Mouse (Mus musculus) limb, embryonic 12.5 days (tissue): ENCODE results near the gene Gtf2e1. TPM values are rescaled to one million over a fixed set of nuclear protein-coding genes. Genes with fewer than 3 reads are reported as not detected.

Experiments used
- ATAC-seq: fragments of 200-750 bp; cut with Nextera tagmentation; 2 replicates; pipeline ENCODE4 v1.8.0; 2017; ENCODE audit warnings: low read depth, moderate TSS enrichment; ENCODE audit not compliant: insufficient number of reproducible peaks, insufficient read depth, low FRiP score, low TSS enrichment
- H3K27ac ChIP-seq: fragments of 300-500 bp; sonication (generic); 2 replicates; pipeline ENCODE4 v1.5.1; 2016; ENCODE audit warnings: mild to moderate bottlenecking, moderate library complexity
- H3K27me3 ChIP-seq: fragments of 300-500 bp; sonication (generic); 2 replicates; pipeline ENCODE4 v1.6.1; 2016; ENCODE audit warnings: mild to moderate bottlenecking, moderate library complexity
- H3K36me3 ChIP-seq: fragments of 300-500 bp; sonication (generic); 2 replicates; pipeline ENCODE4 v1.6.1; 2016; ENCODE audit warnings: mild to moderate bottlenecking, moderate library complexity
- H3K4me1 ChIP-seq: fragments of 300-500 bp; sonication (generic); replicated peaks from 2 replicates; pipeline ENCODE4 v1.6.1; 2016
- H3K4me2 ChIP-seq: fragments of 300-500 bp; sonication (generic); 2 replicates; pipeline ENCODE4 v1.6.1; 2016; ENCODE audit warnings: mild to moderate bottlenecking, moderate library complexity
- H3K4me3 ChIP-seq: fragments of 300-500 bp; sonication (generic); replicated peaks from 2 replicates; pipeline ENCODE4 v1.5.1; 2016; ENCODE audit warnings: mild to moderate bottlenecking
- H3K9ac ChIP-seq: fragments of 300-500 bp; sonication (generic); replicated peaks from 2 replicates; pipeline ENCODE4 v1.6.1; 2016; ENCODE audit warnings: mild to moderate bottlenecking, moderate library complexity
- H3K9me3 ChIP-seq: fragments of 300-500 bp; sonication (generic); 2 replicates; pipeline ENCODE4 v1.6.1; 2016; ENCODE audit warnings: mild to moderate bottlenecking, moderate library complexity
- WGBS: fragments of 180-500 bp; shearing (Covaris S2); methylation state at CpG from one replicate; pipeline ENCODE4 v1.1.7; 2016; 5-methylcytosine and 5-hydroxymethylcytosine counted together
- polyA plus RNA-seq: library from polyadenylated mRNA; unstranded; fragments of >200 nt; fragmentation: Nextera tagmentation; extraction: Ambion mirVana; gene quantifications from 2 replicates; pipeline ENCODE4 v1.2.1, GENCODE M21; 2016

Gtf2e1 gene
- polyA plus RNA-seq, 1 experiment from 2014 or later = 36.9 TPM

- no peak for ATAC-seq
- 95% methylated on average over 5 of the region's 5 CpGs for WGBS
- Histone ChIP-seq H3K9ac (no peak overlapping the region), H3K4me2 (no peak overlapping the region), H3K27ac (0 out of 2 replicates have a peak overlapping the region, but pooled peaks have one; percentile 53), H3K27me3 (no peaks in the 10 kb centered on the region), H3K4me1 (peaks cover 21% of the 10 kb centered on the region), H3K9me3 (peaks cover 4% of the 10 kb centered on the region), H3K4me3 (no peak overlapping the region), H3K36me3 (peaks cover 11% of the 10 kb centered on the region; the same call in 1 of the 2 replicates)
Observed at GRCm38 (mm10) chr16:37573061-37573460, 33.5 kb upstream of the Gtf2e1 start.

- Histone ChIP-seq H3K4me3 (no peak overlapping the region), H3K9me3 (peaks cover 4% of the 10 kb centered on the region), H3K4me2 (peak overlapping the region; percentile 25; the same call in 1 of the 2 replicates), H3K27ac (peak overlapping the region; percentile 53; the same call in 1 of the 2 replicates), H3K27me3 (no peaks in the 10 kb centered on the region), H3K36me3 (peaks cover 17% of the 10 kb centered on the region; the same call in 1 of the 2 replicates), H3K4me1 (peaks cover 17% of the 10 kb centered on the region), H3K9ac (no peak overlapping the region)
- no peak for ATAC-seq
- WGBS = 34% methylated on average over 12 of the region's 12 CpGs
Observed at GRCm38 (mm10) chr16:37572117-37572754, 32.6 kb upstream of the Gtf2e1 start.

- no peak for ATAC-seq
- Histone ChIP-seq H3K4me2 (0 out of 2 replicates have a peak overlapping the region, but pooled peaks have one; percentile 6), H3K9ac (no peak overlapping the region), H3K27me3 (no peaks in the 10 kb centered on the region), H3K4me3 (no peak overlapping the region), H3K36me3 (peaks cover 17% of the 10 kb centered on the region; the same call in 1 of the 2 replicates), H3K27ac (peak overlapping the region; percentile 57; the same call in 1 of the 2 replicates), H3K9me3 (peaks cover 4% of the 10 kb centered on the region), H3K4me1 (peaks cover 17% of the 10 kb centered on the region)
- WGBS = 27% methylated on average over 3 of the region's 3 CpGs
Observed at GRCm38 (mm10) chr16:37571554-37571953, 32.0 kb upstream of the Gtf2e1 start.

GRCm38 (mm10) chr16:37567113-37568050, 27.8 kb upstream of the Gtf2e1 start:
- 90% methylated on average over 12 of the region's 12 CpGs for WGBS
- H3K9me3 ChIP-seq = no peaks in the 10 kb centered on the region
- peaks cover 14% of the 10 kb centered on the region for H3K4me1 ChIP-seq
- no peaks in the 10 kb centered on the region for H3K27me3 ChIP-seq
- no peak for ATAC-seq
- H3K4me3 ChIP-seq = no peak overlapping the region
- H3K27ac ChIP-seq = no peak overlapping the region
- H3K9ac ChIP-seq = no peak overlapping the region
- H3K36me3 ChIP-seq = peaks cover 13% of the 10 kb centered on the region; the same call in 1 of the 2 replicates
- no peak overlapping the region for H3K4me2 ChIP-seq

GRCm38 (mm10) chr16:37566107-37566506, 26.5 kb upstream of the Gtf2e1 start:
- Histone ChIP-seq H3K36me3 (peaks cover 12% of the 10 kb centered on the region; the same call in 1 of the 2 replicates), H3K9me3 (no peaks in the 10 kb centered on the region), H3K9ac (no peak overlapping the region), H3K27ac (no peak overlapping the region), H3K4me3 (no peak overlapping the region), H3K4me2 (no peak overlapping the region), H3K4me1 (peaks cover 3% of the 10 kb centered on the region; the same call in 1 of the 2 replicates), H3K27me3 (no peaks in the 10 kb centered on the region)
- 77% methylated on average over 6 of the region's 6 CpGs for whole genome bisulfite sequencing
- no peak for ATAC-seq

- Histone ChIP-seq H3K4me3 (no peak overlapping the region), H3K4me2 (no peak overlapping the region), H3K27me3 (no peaks in the 10 kb centered on the region), H3K36me3 (peaks cover 12% of the 10 kb centered on the region; the same call in 1 of the 2 replicates), H3K27ac (no peak overlapping the region), H3K4me1 (no peaks in the 10 kb centered on the region), H3K9ac (no peak overlapping the region), H3K9me3 (no peaks in the 10 kb centered on the region)
- ATAC-seq = no peak
- WGBS = 92% methylated on average over 1 of the region's 1 CpGs
Observed at GRCm38 (mm10) chr16:37565117-37565516, 25.5 kb upstream of the Gtf2e1 start.

GRCm38 (mm10) chr16:37562961-37563360, 23.4 kb upstream of the Gtf2e1 start:
- Histone ChIP-seq H3K36me3 (peaks cover 23% of the 10 kb centered on the region), H3K27ac (no peak overlapping the region), H3K9ac (no peak overlapping the region), H3K27me3 (no peaks in the 10 kb centered on the region), H3K9me3 (no peaks in the 10 kb centered on the region), H3K4me1 (no peaks in the 10 kb centered on the region), H3K4me3 (no peak overlapping the region), H3K4me2 (no peak overlapping the region)
- WGBS = 88% methylated on average over 5 of the region's 5 CpGs
- ATAC-seq = no peak

- Histone ChIP-seq H3K27ac (no peak overlapping the region), H3K9ac (no peak overlapping the region), H3K36me3 (peaks cover 24% of the 10 kb centered on the region), H3K4me3 (no peak overlapping the region), H3K4me2 (no peak overlapping the region), H3K9me3 (no peaks in the 10 kb centered on the region), H3K4me1 (no peaks in the 10 kb centered on the region), H3K27me3 (no peaks in the 10 kb centered on the region)
- ATAC-seq = no peak
- 81% methylated on average over 6 of the region's 6 CpGs for WGBS
Observed at GRCm38 (mm10) chr16:37562414-37562813, 22.8 kb upstream of the Gtf2e1 start.

GRCm38 (mm10) chr16:37552824-37553223, 13.2 kb upstream of the Gtf2e1 start:
- H3K9me3 ChIP-seq = no peaks in the 10 kb centered on the region
- 88% methylated on average over 3 of the region's 3 CpGs for WGBS
- no peak for ATAC-seq
- no peak overlapping the region for H3K9ac ChIP-seq
- no peaks in the 10 kb centered on the region for H3K4me1 ChIP-seq
- no peak overlapping the region for H3K4me3 ChIP-seq
- no peak overlapping the region for H3K27ac ChIP-seq
- peaks cover 12% of the 10 kb centered on the region for H3K36me3 ChIP-seq
- H3K27me3 ChIP-seq = no peaks in the 10 kb centered on the region
- no peak overlapping the region for H3K4me2 ChIP-seq

GRCm38 (mm10) chr16:37550981-37551380, 11.4 kb upstream of the Gtf2e1 start:
- Histone ChIP-seq H3K9ac (no peak overlapping the region), H3K27ac (no peak overlapping the region), H3K9me3 (no peaks in the 10 kb centered on the region), H3K4me3 (no peak overlapping the region), H3K4me2 (no peak overlapping the region), H3K4me1 (no peaks in the 10 kb centered on the region), H3K27me3 (no peaks in the 10 kb centered on the region), H3K36me3 (0 out of 2 replicates have a peak, but pooled peaks cover under 1% of the 10 kb centered on the region)
- ATAC-seq = no peak
- WGBS = 93% methylated on average over 2 of the region's 2 CpGs

GRCm38 (mm10) chr16:37550266-37550665, 10.7 kb upstream of the Gtf2e1 start:
- Histone ChIP-seq H3K27ac (no peak overlapping the region), H3K27me3 (no peaks in the 10 kb centered on the region), H3K9me3 (no peaks in the 10 kb centered on the region), H3K36me3 (0 out of 2 replicates have a peak, but pooled peaks cover 4% of the 10 kb centered on the region), H3K4me1 (no peaks in the 10 kb centered on the region), H3K4me3 (no peak overlapping the region), H3K4me2 (no peak overlapping the region), H3K9ac (no peak overlapping the region)
- WGBS = 79% methylated on average over 3 of the region's 3 CpGs
- no peak for ATAC-seq
